Mouse (Mus musculus) small intestine, adult 2 months (tissue): ENCODE measurements around the gene Elmod1. TPM values are rescaled to one million over a fixed set of nuclear protein-coding genes. Genes with fewer than 3 reads are reported as not detected.

Experiments
- H3K27ac ChIP-seq: fragments of 200-500 bp; 2 replicates; pipeline ENCODE4 v1.5.1; 2012; ENCODE audit warnings: low read depth, low read length, control low read depth, inconsistent platforms; ENCODE audit not compliant: insufficient read depth
- H3K27me3 ChIP-seq: fragments of 200-500 bp; 2 replicates; pipeline ENCODE4 v1.6.1; 2012; ENCODE audit warnings: mild to moderate bottlenecking, moderate library complexity, low read length, inconsistent platforms; ENCODE audit not compliant: control insufficient read depth, insufficient read depth
- H3K36me3 ChIP-seq: fragments of 200-500 bp; 2 replicates; pipeline ENCODE4 v1.6.1; 2012; ENCODE audit warnings: mild to moderate bottlenecking, low read length, control low read depth, inconsistent platforms; ENCODE audit not compliant: control insufficient read depth, insufficient read depth
- H3K4me1 ChIP-seq: fragments of 200-500 bp; 2 replicates; pipeline ENCODE4 v1.6.1; 2012; ENCODE audit warnings: low read length, inconsistent platforms, mixed read lengths; ENCODE audit not compliant: control insufficient read depth, insufficient read depth, insufficient read length
- H3K4me3 ChIP-seq: fragments of 200-500 bp; 2 replicates; pipeline ENCODE4 v1.5.1; 2012; ENCODE audit warnings: low read depth, mild to moderate bottlenecking, control low read depth, inconsistent platforms, low read length, moderate library complexity
- CTCF ChIP-seq: fragments of 200-500 bp; IDR thresholded peaks from 2 replicates; pipeline ENCODE4 v1.5.1; 2012; ENCODE audit warnings: low read depth, mild to moderate bottlenecking, control low read depth, inconsistent platforms, low read length, moderate library complexity, mixed read lengths; ENCODE audit not compliant: insufficient replicate concordance, insufficient read length; ENCODE audit errors: extremely low read depth
- POLR2A ChIP-seq: fragments of 200-500 bp; IDR thresholded peaks from 2 replicates; pipeline ENCODE4 v1.6.1; 2012; ENCODE audit warnings: low read depth, mild to moderate bottlenecking, control low read depth, inconsistent platforms, low read length, moderate library complexity
- WGBS: fragments of 180-500 bp; shearing (Covaris S2); methylation state at CpG from one replicate; pipeline ENCODE4 v1.1.7; 2018; 5-methylcytosine and 5-hydroxymethylcytosine counted together
- polyA plus RNA-seq: library from polyadenylated mRNA; depleted of rRNA; stranded (reverse); fragments of >200 nt; gene quantifications from 2 replicates; pipeline ENCODE4 v1.2.3, GENCODE M21; 2012

The Elmod1 gene
- polyA plus RNA-seq, 1 experiment: not detected

- no peak overlapping the region for H3K27ac ChIP-seq
- no peaks in the 10 kb centered on the region for H3K36me3 ChIP-seq
- no peaks in the 10 kb centered on the region for H3K4me1 ChIP-seq
- TF ChIP-seq CTCF (no peak), POLR2A (no peak)
- H3K4me3 ChIP-seq: no peak overlapping the region
- 67% methylated on average over 2 of the region's 2 CpGs for WGBS
- H3K27me3 ChIP-seq: no peaks in the 10 kb centered on the region
Measured at GRCm38 (mm10) chr9:53910823-53911222, 64.3 kb downstream of the Elmod1 start.

- no peak for TF ChIP-seq POLR2A
- TF ChIP-seq CTCF: no peak
- WGBS: 75% methylated on average over 5 of the region's 5 CpGs
Measured at GRCm38 (mm10) chr9:53910331-53910730, 64.8 kb downstream of the Elmod1 start.

GRCm38 (mm10) chr9:53906798-53907197 is 68.3 kb downstream of the Elmod1 start:
- H3K4me1 ChIP-seq: no peaks in the 10 kb centered on the region
- no peak overlapping the region for H3K27ac ChIP-seq
- no peaks in the 10 kb centered on the region for H3K27me3 ChIP-seq
- WGBS: 70% methylated on average over 10 of the region's 10 CpGs
- no peak overlapping the region for H3K4me3 ChIP-seq
- TF ChIP-seq POLR2A (no peak), CTCF (no peak)
- no peaks in the 10 kb centered on the region for H3K36me3 ChIP-seq

More at GRCm38 (mm10) chr9:53910331-53910730, 64.8 kb downstream of the Elmod1 start:
- H3K4me1 ChIP-seq: no peaks in the 10 kb centered on the region
- no peaks in the 10 kb centered on the region for H3K27me3 ChIP-seq
- no peak overlapping the region for H3K27ac ChIP-seq
- H3K4me3 ChIP-seq: no peak overlapping the region
- H3K36me3 ChIP-seq: no peaks in the 10 kb centered on the region

- no peak overlapping the region for H3K27ac ChIP-seq
- no peaks in the 10 kb centered on the region for H3K36me3 ChIP-seq
- WGBS: 48% methylated on average over 3 of the region's 3 CpGs
- no peaks in the 10 kb centered on the region for H3K27me3 ChIP-seq
- TF ChIP-seq POLR2A: no peak
- no peak for TF ChIP-seq CTCF
- no peak overlapping the region for H3K4me3 ChIP-seq
- no peaks in the 10 kb centered on the region for H3K4me1 ChIP-seq
Measured at GRCm38 (mm10) chr9:53905418-53905817, 69.7 kb downstream of the Elmod1 start.

GRCm38 (mm10) chr9:53903215-53903842 is 71.8 kb downstream of the Elmod1 start:
- H3K27me3 ChIP-seq: no peaks in the 10 kb centered on the region
- TF ChIP-seq POLR2A: no peak
- no peaks in the 10 kb centered on the region for H3K4me1 ChIP-seq
- H3K27ac ChIP-seq: no peak overlapping the region
- no peak overlapping the region for H3K4me3 ChIP-seq
- H3K36me3 ChIP-seq: no peaks in the 10 kb centered on the region
- WGBS: 87% methylated on average over 7 of the region's 7 CpGs

- Histone ChIP-seq H3K27me3 (no peaks in the 10 kb centered on the region), H3K27ac (no peak overlapping the region), H3K36me3 (no peaks in the 10 kb centered on the region), H3K4me1 (no peaks in the 10 kb centered on the region), H3K4me3 (no peak overlapping the region)
- TF ChIP-seq CTCF (no peak), POLR2A (no peak)
- WGBS: 79% methylated on average over 6 of the region's 6 CpGs
Measured at GRCm38 (mm10) chr9:53899836-53900235, 75.3 kb downstream of the Elmod1 start.

- 78% methylated on average over 7 of the region's 7 CpGs for WGBS
- TF ChIP-seq POLR2A: no peak
- no peak for TF ChIP-seq CTCF
- H3K4me3 ChIP-seq: no peak overlapping the region
Measured at GRCm38 (mm10) chr9:53895827-53896226, 79.3 kb downstream of the Elmod1 start.

More at GRCm38 (mm10) chr9:53895827-53896226, 79.3 kb downstream of the Elmod1 start:
- Histone ChIP-seq H3K36me3 (no peaks in the 10 kb centered on the region), H3K27ac (no peak overlapping the region), H3K27me3 (no peaks in the 10 kb centered on the region), H3K4me1 (no peaks in the 10 kb centered on the region)
